Mouse (Mus musculus) megakaryocyte-erythroid progenitor cell, adult 5-6 weeks (primary cell): ENCODE data around the gene 1700025C18Rik. TPM values are rescaled to one million over a fixed set of nuclear protein-coding genes. Genes with fewer than 3 reads are reported as not detected.

ENCODE experiments used
- ATAC-seq: replicated peaks from 2 replicates; pipeline ENCODE4 v1.8.0; 2016; ENCODE audit warnings: mild to moderate bottlenecking, inconsistent platforms; ENCODE audit not compliant: severe bottlenecking, poor library complexity, low FRiP score, low TSS enrichment
- total RNA-seq, 2 experiments: library from RNA; stranded (forward) in 1 of 2; stranded (reverse) in 1 of 2; fragments of 200-1000, 215-1000 nt in 1 of 2; fragments of >200 nt in 1 of 2; fragmentation: Nextera tagmentation in 1 of 2; gene quantifications; 2 replicates each; pipeline ENCODE4 v1.2.3; 2014 to 2017

The 1700025C18Rik gene
- total RNA-seq, 2 experiments from 2014 or later, result not detected

GRCm38 (mm10) chr2:165043729-165044128 is 46.8 kb downstream of the 1700025C18Rik start:
- no peak for ATAC-seq

- ATAC-seq, result no peak
These were observed 47.4 kb downstream of the 1700025C18Rik start for GRCm38 (mm10) chr2:165043090-165043636.

DNA sequence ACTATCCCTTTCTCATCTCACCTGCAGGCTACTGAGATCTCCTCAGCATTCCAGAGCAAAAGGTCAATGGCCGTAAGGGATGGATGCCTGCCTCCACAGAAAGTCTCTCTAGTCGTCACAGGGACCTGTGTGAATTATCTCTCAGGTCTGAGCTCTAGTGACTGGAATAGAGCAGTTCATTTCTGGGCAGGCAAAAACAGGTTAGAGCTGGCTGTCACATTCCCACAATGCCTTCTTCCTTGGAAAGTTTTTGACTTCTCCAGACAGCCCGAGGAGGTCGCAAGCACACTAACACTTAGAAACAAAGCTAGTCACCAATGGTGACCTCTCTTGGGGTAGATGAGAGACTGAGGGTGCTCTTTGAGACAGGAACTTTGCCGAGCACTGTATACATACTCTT is 48.4 kb downstream of the 1700025C18Rik start:
- ATAC-seq, result no peak

- no peak for ATAC-seq
These were observed 53.1 kb downstream of the 1700025C18Rik start for GRCm38 (mm10) chr2:165037415-165037814.

DNA sequence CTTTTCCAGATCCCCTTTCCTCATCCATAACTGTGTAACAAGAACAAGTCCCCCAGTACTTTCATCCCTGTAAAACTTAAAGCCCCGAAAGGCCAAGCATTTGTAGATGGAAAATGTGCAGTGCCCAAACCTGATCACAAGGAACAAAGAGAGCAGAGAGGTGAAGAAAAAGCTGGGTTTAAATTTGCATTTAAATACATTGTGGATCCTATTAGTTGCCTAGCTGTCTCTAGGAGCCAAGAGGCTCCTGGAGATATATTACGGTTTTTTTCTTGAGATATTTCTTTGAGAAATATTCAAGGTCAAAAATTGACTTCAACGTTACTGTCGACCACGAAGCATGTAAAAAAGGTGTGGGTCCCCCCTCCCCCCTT is 55.5 kb downstream of the 1700025C18Rik start:
- ATAC-seq, result no peak

GRCm38 (mm10) chr2:165034131-165035057 is 56.2 kb downstream of the 1700025C18Rik start, which contains the start of gene Ncoa5:
Ncoa5 (minus strand) TSS chr2:165034867.
- ATAC-seq, result peak; percentile 96

DNA sequence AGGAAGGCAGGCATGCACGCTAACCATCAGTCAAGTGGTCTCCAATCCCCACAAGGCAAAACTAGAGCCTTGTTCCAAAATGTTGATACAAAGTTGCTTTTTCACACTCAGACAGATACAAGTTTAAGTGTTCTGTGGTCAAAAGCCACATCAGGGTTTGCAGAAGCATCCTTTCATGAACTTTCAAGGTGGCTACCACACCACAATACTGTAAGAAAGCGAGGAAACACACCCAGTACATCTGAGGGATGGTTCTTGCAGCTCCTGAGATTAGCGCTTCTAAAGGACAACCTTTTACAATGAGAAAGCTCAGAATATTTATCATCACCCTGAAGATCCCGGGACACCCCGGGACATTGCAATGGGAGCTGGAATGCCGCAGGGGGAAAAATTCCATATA is 57.2 kb downstream of the 1700025C18Rik start:
- ATAC-seq, result no peak

DNA sequence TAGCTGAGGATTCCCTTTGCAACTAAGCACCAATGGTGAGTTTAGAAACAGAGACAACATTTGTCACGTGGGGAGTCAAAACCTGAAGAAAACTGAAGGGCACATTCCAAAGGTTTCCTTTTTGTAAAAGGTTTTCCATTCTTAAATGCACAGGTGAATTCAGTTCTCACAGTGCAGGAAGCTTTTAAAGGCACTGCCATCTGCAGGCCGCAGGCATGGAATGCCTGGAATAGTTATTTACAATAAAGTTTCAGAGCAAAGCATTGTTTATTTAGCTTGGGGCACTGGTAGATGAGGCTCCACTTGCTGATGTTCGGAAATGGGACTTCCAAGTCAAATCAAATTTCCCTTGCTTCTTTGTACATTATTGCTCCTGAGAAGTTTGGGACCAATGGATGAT is 58.0 kb downstream of the 1700025C18Rik start:
- ATAC-seq, result no peak

Other genes starting within 250 kb of the 1700025C18Rik start
- not detected in 2 replicates for gene Pltp, start 233.0 kb downstream of the 1700025C18Rik start, total RNA-seq (2014; fragmentation: Nextera tagmentation)
- gene Pltp, start 233.0 kb downstream of the 1700025C18Rik start, total RNA-seq (2017), result not detected in 2 replicates
- gene Pcif1, start 211.4 kb downstream of the 1700025C18Rik start, total RNA-seq (2014; fragmentation: Nextera tagmentation), result 59.0 and 61.7 TPM in 2 replicates
- 13.2 and 16.3 TPM in 2 replicates for gene Pcif1, start 211.4 kb downstream of the 1700025C18Rik start, total RNA-seq (2017)
- 23.5 and 27.2 TPM in 2 replicates for gene Zfp335, start 179.0 kb downstream of the 1700025C18Rik start, total RNA-seq (2014; fragmentation: Nextera tagmentation)
- 5.8 and 8.6 TPM in 2 replicates for gene Zfp335, start 179.0 kb downstream of the 1700025C18Rik start, total RNA-seq (2017)
- gene Mmp9, start 150.0 kb downstream of the 1700025C18Rik start, total RNA-seq (2014; fragmentation: Nextera tagmentation), result 7.1 TPM in 1 of 2 replicates, not detected in the other
- 0.65 and 2.0 TPM in 2 replicates for gene Mmp9, start 150.0 kb downstream of the 1700025C18Rik start, total RNA-seq (2017)
- 0.35 TPM in 1 of 2 replicates, not detected in the other for gene Slc12a5, start 129.9 kb downstream of the 1700025C18Rik start, total RNA-seq (2014; fragmentation: Nextera tagmentation)
- 0.34 and 0.61 TPM in 2 replicates for gene Slc12a5, start 129.9 kb downstream of the 1700025C18Rik start, total RNA-seq (2017)
- 38.4 and 44.2 TPM in 2 replicates for gene Ncoa5, start 55.9 kb downstream of the 1700025C18Rik start, total RNA-seq (2014; fragmentation: Nextera tagmentation)
- gene Ncoa5, start 55.9 kb downstream of the 1700025C18Rik start, total RNA-seq (2017), result 41.2 and 42.4 TPM in 2 replicates
- gene Cd40, start 35.1 kb downstream of the 1700025C18Rik start, total RNA-seq (2014; fragmentation: Nextera tagmentation), result 0.67 TPM in 1 of 2 replicates, not detected in the other
- not detected in 2 replicates for gene Cd40, start 35.1 kb downstream of the 1700025C18Rik start, total RNA-seq (2017)
- gene Cdh22, start 144.1 kb upstream of the 1700025C18Rik start, total RNA-seq (2014; fragmentation: Nextera tagmentation), result not detected in 2 replicates
- not detected in 2 replicates for gene Cdh22, start 144.1 kb upstream of the 1700025C18Rik start, total RNA-seq (2017)
- gene Slc35c2, start 197.1 kb upstream of the 1700025C18Rik start, total RNA-seq (2014; fragmentation: Nextera tagmentation), result 23.8 and 53.9 TPM in 2 replicates
- gene Slc35c2, start 197.1 kb upstream of the 1700025C18Rik start, total RNA-seq (2017), result 15.9 and 21.0 TPM in 2 replicates
- 23.5 and 31.5 TPM in 2 replicates for gene Elmo2, start 235.7 kb upstream of the 1700025C18Rik start, total RNA-seq (2014; fragmentation: Nextera tagmentation)
- gene Elmo2, start 235.7 kb upstream of the 1700025C18Rik start, total RNA-seq (2017), result 11.6 and 16.4 TPM in 2 replicates